Mouse (Mus musculus) hindlimb bud, embryonic 11.5 days (tissue): Measurements from ENCODE around the gene Ppp1r32.

Source experiments
- DNase-seq: peaks from one replicate; pipeline ENCODE4 v3.0.0-alpha.2; 2012; ENCODE audit warnings: low read depth, low spot score; ENCODE audit errors: extremely low spot score

The Ppp1r32 gene

DNA sequence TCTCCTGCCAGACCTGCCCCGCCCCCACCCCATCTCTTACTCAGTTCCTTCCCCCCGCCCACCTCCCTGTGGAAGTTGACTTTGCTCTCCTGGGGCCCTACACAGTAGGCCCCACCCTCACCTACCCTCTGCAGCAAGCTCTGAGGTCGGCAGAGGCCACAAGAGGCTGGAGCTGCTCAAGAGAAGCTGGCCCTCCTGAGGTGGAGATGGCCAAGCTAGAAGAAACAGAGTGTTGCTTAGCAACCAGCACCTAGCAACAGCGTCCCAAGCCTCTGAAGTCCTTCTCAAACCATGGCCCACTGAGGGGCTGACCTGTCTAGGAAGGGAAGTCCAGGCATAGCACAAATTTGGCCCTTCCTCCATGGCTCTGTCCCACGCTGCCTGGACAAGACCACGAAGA is at the start of gene Ppp1r32:
Ppp1r32 (minus strand) TSS at position 226 of the 400 bp plus-strand sequence.
- DNase-seq: no peak

- no peak for DNase-seq
Observed at GRCm38 (mm10) chr19:10530082-10530481, 47.4 kb upstream of the Ppp1r32 start.

DNA sequence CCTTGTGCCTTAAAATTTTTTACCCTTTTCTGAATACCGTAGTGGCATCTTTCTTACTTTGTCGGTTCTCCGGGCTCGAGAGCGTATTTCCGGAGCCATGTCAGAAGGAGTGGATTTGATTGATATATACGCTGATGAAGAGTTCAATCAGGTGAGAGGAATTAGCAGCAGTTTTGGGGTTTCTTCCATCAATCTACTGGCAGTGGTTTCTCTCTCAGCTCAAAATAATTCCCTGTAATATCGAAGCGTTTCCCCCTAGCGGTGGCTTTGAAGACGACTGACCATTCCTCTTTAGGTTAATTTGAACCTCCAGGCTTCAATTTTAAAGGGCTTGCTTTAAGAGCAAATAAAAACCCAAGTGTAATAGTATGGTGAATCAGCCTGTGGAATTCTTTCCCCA is 43.2 kb upstream of the Ppp1r32 start, which contains the start of gene Sdhaf2:
Sdhaf2 (minus strand) TSS at position 233 of the 400 bp plus-strand sequence.
- peak; percentile 35 for DNase-seq

DNA sequence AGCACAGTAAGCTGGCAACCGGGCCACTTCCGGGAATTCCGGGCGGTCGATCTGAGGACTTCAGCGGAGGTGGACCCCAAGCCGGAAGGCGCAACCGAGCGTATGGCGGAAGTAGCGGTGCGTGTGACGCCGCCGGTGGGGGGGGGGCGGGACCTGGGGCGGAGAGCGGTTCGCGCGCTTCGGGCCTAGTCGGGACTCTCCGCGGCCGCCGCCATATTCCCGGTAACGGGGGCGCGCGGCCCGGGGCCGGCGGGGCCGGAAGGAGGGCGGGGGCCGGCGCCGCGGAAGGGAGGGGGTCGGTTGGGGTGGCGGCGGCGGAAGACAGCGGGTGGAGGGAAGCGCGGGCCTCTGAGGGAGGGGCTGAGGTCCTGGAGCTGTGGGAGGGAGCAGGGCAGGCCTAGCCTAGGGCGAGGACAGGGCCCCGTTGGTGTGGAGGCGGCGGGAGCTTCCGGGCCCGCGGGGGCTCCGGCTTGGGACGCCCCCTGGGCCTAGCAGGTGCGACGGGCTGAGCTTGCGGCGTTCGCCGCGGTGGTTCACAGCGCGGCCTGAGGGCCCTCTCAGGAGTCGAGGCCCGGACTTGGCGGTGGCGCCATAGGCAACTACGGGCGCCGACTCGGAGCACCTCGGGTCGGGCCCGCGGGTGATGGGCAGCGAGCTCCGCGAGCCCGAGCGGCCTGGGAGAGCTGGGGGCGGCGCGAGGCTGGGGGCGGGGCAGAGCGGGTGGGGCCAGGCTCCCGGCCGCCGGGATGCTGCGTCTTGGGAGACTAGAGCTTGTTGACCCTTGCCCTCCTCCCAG is 42.6 kb upstream of the Ppp1r32 start, which contains the start of gene Cpsf7:
Cpsf7 (plus strand) TSS at position 161 of the 796 bp plus-strand sequence.
- peak; percentile 66 for DNase-seq

- DNase-seq: no peak
Observed at GRCm38 (mm10) chr19:10524784-10525105, 42.0 kb upstream of the Ppp1r32 start.

GRCm38 (mm10) chr19:10523483-10524080 is 40.9 kb upstream of the Ppp1r32 start:
- DNase-seq: no peak

DNA sequence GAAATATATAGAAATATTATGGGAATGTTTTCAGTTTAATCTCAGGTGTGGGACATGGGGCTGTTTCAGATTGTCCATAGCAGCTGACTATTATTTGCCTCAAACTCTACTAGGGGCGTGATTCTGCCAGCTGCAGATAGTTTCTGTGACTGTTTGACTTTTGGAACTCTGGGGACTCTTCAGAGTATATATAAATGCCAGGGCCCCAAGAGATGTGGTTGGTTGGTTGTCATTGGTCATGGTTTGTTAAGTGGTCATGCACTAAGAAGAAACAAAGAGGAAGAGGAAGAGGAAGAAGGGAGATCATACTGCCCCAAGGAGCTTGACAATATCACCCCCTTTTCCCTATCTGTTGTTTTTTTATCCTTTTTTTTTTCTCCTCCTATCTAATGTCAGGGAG is 39.2 kb upstream of the Ppp1r32 start:
- DNase-seq: no peak

DNA sequence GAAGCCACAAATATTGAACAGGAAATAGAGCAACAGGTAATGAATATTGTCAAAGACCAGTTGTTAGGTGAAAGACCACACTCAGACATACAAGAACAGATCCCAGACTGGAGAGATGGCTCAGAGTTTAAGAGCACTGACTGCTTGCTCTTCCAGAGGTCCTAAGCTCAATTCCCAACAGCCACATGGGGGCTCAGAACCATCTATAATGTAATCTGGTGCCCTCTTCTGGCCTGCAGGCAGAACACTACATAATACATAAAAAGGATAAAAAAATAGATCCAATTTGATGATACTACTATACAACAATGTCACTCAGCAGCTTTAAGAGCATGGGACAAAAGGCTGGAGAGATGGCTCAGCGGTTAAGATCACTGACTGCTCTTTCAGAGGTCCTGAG is 37.6 kb upstream of the Ppp1r32 start:
- DNase-seq: no peak

GRCm38 (mm10) chr19:10510759-10511330 is 28.1 kb upstream of the Ppp1r32 start:
- DNase-seq: no peak

GRCm38 (mm10) chr19:10502571-10502970 is 19.8 kb upstream of the Ppp1r32 start:
- DNase-seq: no peak

DNA sequence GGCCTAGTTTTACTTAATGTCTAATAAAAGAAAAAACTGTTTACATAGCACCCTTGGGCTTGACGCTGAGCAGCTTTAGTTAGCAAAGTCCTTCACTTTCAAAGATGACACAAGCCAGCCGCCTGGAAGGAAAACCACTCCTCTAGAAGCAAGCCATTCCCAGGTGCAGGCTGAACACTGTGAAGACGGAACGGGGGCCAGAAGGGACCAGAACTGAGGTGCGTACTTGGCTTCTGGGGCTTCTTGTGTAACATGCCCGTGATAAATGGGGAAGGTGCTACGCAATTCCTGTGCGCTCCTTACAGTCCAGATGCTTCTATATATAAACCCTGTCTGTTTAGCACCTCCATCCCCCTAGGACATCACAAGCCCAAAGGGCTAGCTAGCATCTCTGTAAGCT is 17.9 kb upstream of the Ppp1r32 start:
- no peak for DNase-seq

- no peak for DNase-seq
Observed at GRCm38 (mm10) chr19:10497512-10498160, 14.9 kb upstream of the Ppp1r32 start.

GRCm38 (mm10) chr19:10496976-10497375 is 14.2 kb upstream of the Ppp1r32 start:
- DNase-seq: no peak

DNA sequence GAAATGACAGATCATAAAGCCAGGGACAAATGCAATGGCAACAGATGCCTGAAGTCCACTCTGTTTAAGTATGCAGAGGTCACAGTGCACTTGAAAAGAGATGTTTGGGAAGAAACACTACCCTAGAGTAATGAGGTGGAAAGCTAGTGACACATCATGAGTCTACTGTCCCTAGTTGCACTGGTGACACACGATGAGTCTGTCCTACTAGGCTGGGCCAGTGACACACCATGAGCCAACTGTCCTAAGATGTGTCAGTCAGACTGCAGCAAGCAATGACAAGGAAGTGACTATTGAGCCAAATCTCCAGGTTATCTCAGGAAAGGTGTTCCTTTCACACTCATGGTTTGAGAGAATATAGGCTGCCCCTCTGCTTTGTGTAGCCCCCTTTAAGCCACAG is 12.9 kb upstream of the Ppp1r32 start:
- no peak for DNase-seq

- DNase-seq: peak; percentile 64
Observed at GRCm38 (mm10) chr19:10486264-10486738, 3.6 kb upstream of the Ppp1r32 start.

DNA sequence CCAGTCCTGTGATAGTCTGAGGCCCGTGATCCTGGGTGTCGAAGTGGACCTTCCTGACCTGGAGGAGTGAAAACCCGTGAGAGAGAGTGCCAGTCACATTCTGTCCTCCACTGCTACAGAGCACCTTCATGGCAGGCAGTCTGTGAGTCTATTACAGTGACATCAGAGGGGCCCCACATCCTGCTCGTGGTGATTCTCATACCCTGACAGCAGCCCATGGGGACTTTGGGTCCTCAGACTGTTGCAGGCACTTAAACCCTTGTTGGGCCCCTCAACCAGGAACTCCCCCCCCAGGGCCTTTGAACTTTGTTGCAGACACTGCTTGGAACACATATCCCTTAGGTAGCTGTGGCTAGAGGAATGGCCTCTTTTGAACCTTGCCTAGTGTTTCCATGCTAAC is 3.2 kb downstream of the Ppp1r32 start:
- no peak for DNase-seq

GRCm38 (mm10) chr19:10473779-10474178 is 8.9 kb downstream of the Ppp1r32 start:
- no peak for DNase-seq

- DNase-seq: no peak
Observed at GRCm38 (mm10) chr19:10472958-10473357, 9.8 kb downstream of the Ppp1r32 start.

GRCm38 (mm10) chr19:10469171-10469658 is 13.5 kb downstream of the Ppp1r32 start:
- DNase-seq: no peak

- DNase-seq: no peak
Observed at GRCm38 (mm10) chr19:10464427-10464826, 18.3 kb downstream of the Ppp1r32 start.

- no peak for DNase-seq
Observed at GRCm38 (mm10) chr19:10461584-10461983, 21.1 kb downstream of the Ppp1r32 start.
